Mouse (Mus musculus): ENCODE results near the gene Qtrt2. TPM values are rescaled to one million over a fixed set of nuclear protein-coding genes. Genes with fewer than 3 reads are reported as not detected.

The Qtrt2 gene
- polyA plus RNA-seq, 1 experiment from 2014 or later, result 27.3 TPM

- Histone ChIP-seq H3K36me3 (0 out of 2 replicates have a peak, but pooled peaks cover 6% of the 10 kb centered on the region), H3K27me3 (no peaks in the 10 kb centered on the region), H3K4me3 (replicated peaks) (no peak overlapping the region), H3K27ac (replicated peaks) (no peak overlapping the region), H3K4me1 (no peaks in the 10 kb centered on the region), H3K9me3 (replicated peaks) (no peaks in the 10 kb centered on the region), H3K9ac (no peak overlapping the region), H3K4me2 (replicated peaks) (no peak overlapping the region)
- 67% methylated on average over 4 of the region's 4 CpGs for WGBS
- no peak for ATAC-seq (ENCODE audit: insufficient number of reproducible peaks, low FRiP score, low TSS enrichment, low read depth)
Measured at GRCm38 (mm10) chr16:43951591-43951990, 25.0 kb upstream of the Qtrt2 start.

GRCm38 (mm10) chr16:43945869-43946268 is 19.3 kb upstream of the Qtrt2 start:
- Histone ChIP-seq H3K9ac (no peak overlapping the region), H3K27me3 (no peaks in the 10 kb centered on the region), H3K4me2 (replicated peaks) (no peak overlapping the region), H3K4me1 (no peaks in the 10 kb centered on the region), H3K27ac (replicated peaks) (no peak overlapping the region), H3K4me3 (replicated peaks) (no peak overlapping the region), H3K36me3 (no peaks in the 10 kb centered on the region), H3K9me3 (replicated peaks) (no peaks in the 10 kb centered on the region)
- WGBS, result 47% methylated on average over 3 of the region's 3 CpGs
- ATAC-seq (ENCODE audit: insufficient number of reproducible peaks, low FRiP score, low TSS enrichment, low read depth), result no peak

- no peaks in the 10 kb centered on the region for H3K4me1 ChIP-seq
- no peak for ATAC-seq (ENCODE audit: insufficient number of reproducible peaks, low FRiP score, low TSS enrichment, low read depth)
- no peak overlapping the region for H3K4me2 ChIP-seq (replicated peaks)
- no peak overlapping the region for H3K27ac ChIP-seq (replicated peaks)
- H3K4me3 ChIP-seq (replicated peaks), result no peak overlapping the region
- no peaks in the 10 kb centered on the region for H3K27me3 ChIP-seq
- H3K9ac ChIP-seq, result no peak overlapping the region
- H3K36me3 ChIP-seq, result no peaks in the 10 kb centered on the region
- WGBS, result 81% methylated on average over 3 of the region's 3 CpGs
- H3K9me3 ChIP-seq (replicated peaks), result no peaks in the 10 kb centered on the region
Measured at GRCm38 (mm10) chr16:43945351-43945750, 18.7 kb upstream of the Qtrt2 start.

GRCm38 (mm10) chr16:43940846-43941245 is 14.2 kb upstream of the Qtrt2 start:
- Histone ChIP-seq H3K4me1 (no peaks in the 10 kb centered on the region), H3K27me3 (no peaks in the 10 kb centered on the region), H3K9me3 (replicated peaks) (no peaks in the 10 kb centered on the region), H3K4me3 (replicated peaks) (no peak overlapping the region), H3K9ac (no peak overlapping the region), H3K4me2 (replicated peaks) (no peak overlapping the region), H3K36me3 (0 out of 2 replicates have a peak, but pooled peaks cover 5% of the 10 kb centered on the region), H3K27ac (replicated peaks) (no peak overlapping the region)
- ATAC-seq (ENCODE audit: insufficient number of reproducible peaks, low FRiP score, low TSS enrichment, low read depth), result no peak
- 89% methylated on average over 4 of the region's 4 CpGs for whole genome bisulfite sequencing

DNA sequence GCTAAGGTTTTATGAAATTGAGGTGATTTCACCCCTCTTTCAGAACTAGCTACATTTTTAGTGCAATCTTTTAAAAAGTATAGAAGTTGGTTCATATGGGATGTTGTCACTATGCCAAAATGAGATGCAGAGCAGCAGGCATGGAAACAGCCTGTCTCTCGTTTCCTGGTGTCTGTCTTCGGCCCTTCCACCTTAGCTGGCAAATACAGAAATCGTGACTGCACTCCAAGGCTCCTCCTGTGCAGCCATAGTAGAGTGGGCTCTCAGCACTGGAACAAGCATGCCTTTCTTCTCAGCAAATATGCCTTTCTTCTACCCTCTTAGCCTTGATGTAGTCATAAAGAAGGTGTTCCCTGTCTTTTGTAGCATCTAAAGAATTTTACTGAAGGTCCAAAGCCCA is 9.3 kb upstream of the Qtrt2 start:
- 58% methylated on average over 3 of the region's 3 CpGs for WGBS
- H3K4me1 ChIP-seq, result no peaks in the 10 kb centered on the region
- ATAC-seq (ENCODE audit: insufficient number of reproducible peaks, low FRiP score, low TSS enrichment, low read depth), result no peak
- H3K27me3 ChIP-seq, result no peaks in the 10 kb centered on the region
- no peak overlapping the region for H3K9ac ChIP-seq
- no peak overlapping the region for H3K27ac ChIP-seq (replicated peaks)
- 0 out of 2 replicates have a peak, but pooled peaks cover 5% of the 10 kb centered on the region for H3K36me3 ChIP-seq
- H3K4me3 ChIP-seq (replicated peaks), result no peak overlapping the region
- H3K9me3 ChIP-seq (replicated peaks), result no peaks in the 10 kb centered on the region
- no peak overlapping the region for H3K4me2 ChIP-seq (replicated peaks)

- H3K27me3 ChIP-seq, result no peaks in the 10 kb centered on the region
- no peak overlapping the region for H3K9ac ChIP-seq
- ATAC-seq (ENCODE audit: insufficient number of reproducible peaks, low FRiP score, low TSS enrichment, low read depth), result no peak
- H3K4me1 ChIP-seq, result no peaks in the 10 kb centered on the region
- H3K27ac ChIP-seq (replicated peaks), result no peak overlapping the region
- 56% methylated on average over 3 of the region's 3 CpGs for WGBS
- H3K4me3 ChIP-seq (replicated peaks), result no peak overlapping the region
- no peaks in the 10 kb centered on the region for H3K9me3 ChIP-seq (replicated peaks)
- no peak overlapping the region for H3K4me2 ChIP-seq (replicated peaks)
- 0 out of 2 replicates have a peak, but pooled peaks cover 5% of the 10 kb centered on the region for H3K36me3 ChIP-seq
Measured at GRCm38 (mm10) chr16:43935367-43935766, 8.8 kb upstream of the Qtrt2 start.

DNA sequence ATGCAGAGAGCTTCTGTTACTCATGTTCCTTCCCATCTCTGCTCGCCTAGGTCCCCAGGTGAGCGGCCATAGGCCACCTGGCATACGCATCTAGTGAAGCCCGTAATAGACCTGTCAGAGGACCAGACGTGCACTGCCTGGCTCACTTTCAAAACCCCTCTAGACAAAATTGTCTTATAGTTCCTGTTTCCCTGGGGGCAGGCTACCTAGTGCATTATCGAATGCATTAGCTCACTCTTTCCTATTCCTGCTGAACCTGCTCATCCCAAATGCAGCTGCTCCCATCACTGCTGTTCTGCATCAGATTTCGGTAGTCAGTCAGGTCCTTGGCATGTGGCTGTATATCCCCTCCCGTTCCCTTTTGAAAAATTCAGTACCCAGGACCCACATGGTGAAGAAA is 8.2 kb upstream of the Qtrt2 start:
- H3K27me3 ChIP-seq, result no peaks in the 10 kb centered on the region
- H3K4me1 ChIP-seq, result no peaks in the 10 kb centered on the region
- no peak overlapping the region for H3K4me3 ChIP-seq (replicated peaks)
- no peaks in the 10 kb centered on the region for H3K9me3 ChIP-seq (replicated peaks)
- H3K36me3 ChIP-seq, result 0 out of 2 replicates have a peak, but pooled peaks cover 5% of the 10 kb centered on the region
- WGBS, result 76% methylated on average over 8 of the region's 8 CpGs
- H3K27ac ChIP-seq (replicated peaks), result no peak overlapping the region
- H3K9ac ChIP-seq, result no peak overlapping the region
- H3K4me2 ChIP-seq (replicated peaks), result no peak overlapping the region
- ATAC-seq (ENCODE audit: insufficient number of reproducible peaks, low FRiP score, low TSS enrichment, low read depth), result no peak

- Histone ChIP-seq H3K4me1 (no peaks in the 10 kb centered on the region), H3K4me3 (replicated peaks) (no peak overlapping the region), H3K9ac (no peak overlapping the region), H3K9me3 (replicated peaks) (no peaks in the 10 kb centered on the region), H3K4me2 (replicated peaks) (no peak overlapping the region), H3K27ac (replicated peaks) (no peak overlapping the region), H3K27me3 (no peaks in the 10 kb centered on the region), H3K36me3 (no peaks in the 10 kb centered on the region)
- WGBS, result 81% methylated on average over 6 of the region's 6 CpGs
- ATAC-seq (ENCODE audit: insufficient number of reproducible peaks, low FRiP score, low TSS enrichment, low read depth), result no peak
Measured at GRCm38 (mm10) chr16:43933041-43933440, 6.4 kb upstream of the Qtrt2 start.

DNA sequence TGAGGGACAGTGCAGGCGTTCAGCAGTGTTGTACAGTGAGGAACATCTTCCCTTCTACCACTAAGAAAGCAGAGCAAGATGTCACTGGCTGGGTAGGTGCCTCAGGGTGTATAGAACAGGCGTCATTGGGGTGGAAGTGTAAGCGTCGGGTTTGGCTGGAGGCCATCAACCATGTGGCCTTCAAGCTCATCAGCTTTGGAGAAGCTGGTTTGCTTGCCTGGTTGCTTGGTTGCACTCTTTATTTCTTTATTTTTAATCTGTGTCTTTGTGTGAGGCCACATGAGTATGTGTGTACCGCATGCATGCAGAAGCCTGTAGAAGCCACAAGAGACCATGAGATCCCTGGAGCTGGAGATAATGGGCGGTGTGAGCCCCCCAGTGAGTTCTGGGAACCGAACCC is 5.7 kb upstream of the Qtrt2 start:
- Histone ChIP-seq H3K9ac (no peak overlapping the region), H3K4me3 (replicated peaks) (no peak overlapping the region), H3K4me1 (no peaks in the 10 kb centered on the region), H3K9me3 (replicated peaks) (no peaks in the 10 kb centered on the region), H3K27me3 (no peaks in the 10 kb centered on the region), H3K27ac (replicated peaks) (no peak overlapping the region), H3K36me3 (no peaks in the 10 kb centered on the region), H3K4me2 (replicated peaks) (no peak overlapping the region)
- 80% methylated on average over 7 of the region's 7 CpGs for WGBS
- no peak for ATAC-seq (ENCODE audit: insufficient number of reproducible peaks, low FRiP score, low TSS enrichment, low read depth)

DNA sequence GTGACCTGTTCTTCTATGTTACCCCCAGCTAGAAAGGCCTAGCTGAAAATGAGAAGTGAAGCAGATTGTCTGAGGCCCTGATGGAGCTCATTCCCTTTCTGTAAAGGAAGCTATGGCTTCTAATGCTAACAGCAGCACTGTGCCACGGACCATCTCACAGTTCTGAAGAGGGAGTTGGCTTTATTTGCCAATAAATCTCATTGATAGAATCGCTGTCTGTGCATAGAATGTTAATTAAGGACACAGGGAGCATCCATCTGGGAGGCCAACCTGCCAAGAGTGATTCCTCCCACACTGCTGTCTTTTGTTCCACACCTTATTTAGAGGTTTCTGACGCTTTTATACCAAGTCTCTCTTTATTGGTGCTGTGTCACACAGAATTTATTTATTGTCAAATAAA is 4.9 kb upstream of the Qtrt2 start:
- WGBS, result 81% methylated on average over 3 of the region's 3 CpGs
- Histone ChIP-seq H3K27ac (replicated peaks) (no peak overlapping the region), H3K36me3 (no peaks in the 10 kb centered on the region), H3K4me1 (no peaks in the 10 kb centered on the region), H3K27me3 (no peaks in the 10 kb centered on the region), H3K9ac (no peak overlapping the region), H3K4me3 (replicated peaks) (no peak overlapping the region), H3K4me2 (replicated peaks) (no peak overlapping the region), H3K9me3 (replicated peaks) (no peaks in the 10 kb centered on the region)
- ATAC-seq (ENCODE audit: insufficient number of reproducible peaks, low FRiP score, low TSS enrichment, low read depth), result no peak

GRCm38 (mm10) chr16:43930577-43930976 is 4.0 kb upstream of the Qtrt2 start:
- ATAC-seq (ENCODE audit: insufficient number of reproducible peaks, low FRiP score, low TSS enrichment, low read depth), result no peak

GRCm38 (mm10) chr16:43925846-43926245 is 763 bp downstream of the Qtrt2 start:
- no peaks in the 10 kb centered on the region for H3K9me3 ChIP-seq (replicated peaks)
- 89% methylated on average over 1 of the region's 1 CpGs for WGBS
- no peak for ATAC-seq (ENCODE audit: insufficient number of reproducible peaks, low FRiP score, low TSS enrichment, low read depth)
- no peak overlapping the region for H3K27ac ChIP-seq (replicated peaks)
- H3K4me3 ChIP-seq (replicated peaks), result no peak overlapping the region
- no peaks in the 10 kb centered on the region for H3K4me1 ChIP-seq
- no peak overlapping the region for H3K9ac ChIP-seq
- H3K4me2 ChIP-seq (replicated peaks), result no peak overlapping the region
- no peaks in the 10 kb centered on the region for H3K36me3 ChIP-seq
- H3K27me3 ChIP-seq, result no peaks in the 10 kb centered on the region

More at GRCm38 (mm10) chr16:43930577-43930976, 4.0 kb upstream of the Qtrt2 start:
- Histone ChIP-seq H3K9me3 (replicated peaks) (no peaks in the 10 kb centered on the region), H3K36me3 (no peaks in the 10 kb centered on the region), H3K9ac (no peak overlapping the region), H3K4me2 (replicated peaks) (no peak overlapping the region), H3K4me1 (no peaks in the 10 kb centered on the region), H3K27me3 (no peaks in the 10 kb centered on the region), H3K4me3 (replicated peaks) (no peak overlapping the region), H3K27ac (replicated peaks) (no peak overlapping the region)
